Mouse (Mus musculus) cerebellum, adult 18-20 months (tissue): Measurements from ENCODE around the gene Zfand4.

Source experiments
- DNase-seq, 2 experiments: peaks; one replicate each; pipeline ENCODE4 v3.0.0; 2021

The Zfand4 gene

GRCm38 (mm10) chr6:116374618-116375017, 110.6 kb downstream of the Zfand4 start:
- no peak for DNase-seq

- no peak for DNase-seq
These were observed 114.9 kb downstream of the Zfand4 start for GRCm38 (mm10) chr6:116378892-116379291.
